Mouse (Mus musculus) MEL (cell line): Measurements from ENCODE around the gene Trhr2. TPM values are rescaled to one million over a fixed set of nuclear protein-coding genes. Genes with fewer than 3 reads are reported as not detected.
A peak's percentile ranks its signal among the peaks of the same experiment; 100 is the strongest.

Source experiments
- DNase-seq: peaks from one replicate; pipeline ENCODE4 v3.0.0; 2011; ENCODE audit warnings: low read depth, low spot score
- H3K27ac ChIP-seq: 2 replicates; pipeline ENCODE4 v1.5.1; 2012; ENCODE audit warnings: low read depth, mild to moderate bottlenecking, control low read depth, low read length, moderate library complexity; ENCODE audit not compliant: control insufficient read depth
- H3K27me3 ChIP-seq, 2 experiments: fragments of 150-350 bp in 1 of 2; sonication (generic) in 1 of 2; 2 replicates each; pipeline ENCODE4 v1.6.1; 2012; ENCODE audit warnings: low read length in 2 of 2, mild to moderate bottlenecking in 2 of 2, improper control_type of control experiment in 1 of 2, moderate library complexity in 1 of 2; ENCODE audit not compliant: insufficient read depth in 2 of 2, control insufficient read depth in 1 of 2
- H3K36me3 ChIP-seq, 2 experiments: 2 replicates each; pipeline ENCODE4 v1.6.1; 2012 to 2014; ENCODE audit warnings: low read length in 2 of 2, improper control_type of control experiment in 1 of 2, inconsistent platforms in 1 of 2, mild to moderate bottlenecking in 1 of 2; ENCODE audit not compliant: insufficient read depth in 2 of 2, control insufficient read depth in 1 of 2
- H3K4me1 ChIP-seq, 2 experiments: fragments of 150-350 bp in 1 of 2; sonication (generic) in 1 of 2; 2 replicates each; pipeline ENCODE4 v1.6.1; 2012; ENCODE audit warnings: low read length in 2 of 2, improper control_type of control experiment in 1 of 2, mild to moderate bottlenecking in 1 of 2; ENCODE audit not compliant: insufficient read depth in 2 of 2, control insufficient read depth in 1 of 2
- H3K4me3 ChIP-seq, 2 experiments: fragments of 150-350 bp in 1 of 2; sonication (generic) in 1 of 2; 2 replicates each; pipeline ENCODE4 v1.5.1; 2012; ENCODE audit warnings: low read depth in 2 of 2, low read length in 2 of 2, mild to moderate bottlenecking in 2 of 2, moderate library complexity in 2 of 2, control low read depth in 1 of 2, improper control_type of control experiment in 1 of 2; ENCODE audit not compliant: control insufficient read depth in 1 of 2, insufficient read depth in 1 of 2
- H3K79me2 ChIP-seq: 2 replicates; pipeline ENCODE4 v1.6.1; 2012; ENCODE audit warnings: mild to moderate bottlenecking, low read length, moderate library complexity; ENCODE audit not compliant: control insufficient read depth, poor library complexity, insufficient read depth
- H3K9ac ChIP-seq: 2 replicates; pipeline ENCODE4 v1.6.1; 2012; ENCODE audit warnings: low read depth, mild to moderate bottlenecking, control low read depth, low read length, moderate library complexity; ENCODE audit not compliant: control insufficient read depth, poor library complexity, severe bottlenecking
- H3K9me3 ChIP-seq: fragments of 150-350 bp; sonication (generic); replicated peaks from 2 replicates; pipeline ENCODE4 v1.6.1; 2012; ENCODE audit warnings: mild to moderate bottlenecking, low read length, improper control_type of control experiment, moderate library complexity; ENCODE audit not compliant: insufficient read depth
- E2F4 ChIP-seq: IDR thresholded peaks from 2 replicates; pipeline ENCODE4 v1.6.1; 2011; ENCODE audit warnings: low read depth, low read length, improper control_type of control experiment, borderline replicate concordance
- ELF1 ChIP-seq: IDR thresholded peaks from 2 replicates; pipeline ENCODE4 v1.6.1; 2014; ENCODE audit warnings: low read depth, mild to moderate bottlenecking, inconsistent platforms, low read length, improper control_type of control experiment, moderate library complexity
- ETS1 ChIP-seq: IDR thresholded peaks from 2 replicates; pipeline ENCODE4 v1.6.1; 2012; ENCODE audit warnings: low read depth, mild to moderate bottlenecking, inconsistent platforms, low read length, improper control_type of control experiment, moderate library complexity
- GABPA ChIP-seq: IDR thresholded peaks from 2 replicates; pipeline ENCODE4 v1.6.1; 2012; ENCODE audit warnings: low read depth, mild to moderate bottlenecking, inconsistent platforms, low read length, improper control_type of control experiment, moderate library complexity
- HCFC1 ChIP-seq: IDR thresholded peaks from 2 replicates; pipeline ENCODE4 v1.6.1; 2012; ENCODE audit warnings: low read depth, mild to moderate bottlenecking, inconsistent platforms, low read length, improper control_type of control experiment, moderate library complexity
- JUND ChIP-seq: IDR thresholded peaks from 2 replicates; pipeline ENCODE4 v1.6.1; 2011; ENCODE audit warnings: low read depth, mild to moderate bottlenecking, improper control_type of control experiment, low read length
- KAT2A ChIP-seq: conservative IDR thresholded peaks from 2 replicates; pipeline ENCODE4 v1.6.1; 2012; ENCODE audit warnings: low read depth, low read length, improper control_type of control experiment, inconsistent platforms
- MAFK ChIP-seq: IDR thresholded peaks from 2 replicates; pipeline ENCODE4 v1.6.1; 2011; ENCODE audit warnings: low read depth, mild to moderate bottlenecking, low read length, improper control_type of control experiment, borderline replicate concordance
- MAX ChIP-seq: IDR thresholded peaks from 2 replicates; pipeline ENCODE4 v1.6.1; 2011; ENCODE audit warnings: low read length, improper control_type of control experiment
- MXI1 ChIP-seq: IDR thresholded peaks from 2 replicates; pipeline ENCODE4 v1.6.1; 2011; ENCODE audit warnings: mild to moderate bottlenecking, low read depth, low read length, improper control_type of control experiment
- NRF1 ChIP-seq: IDR thresholded peaks from 2 replicates; pipeline ENCODE4 v1.6.1; 2014; ENCODE audit warnings: low read depth, mild to moderate bottlenecking, inconsistent platforms, low read length, improper control_type of control experiment, moderate library complexity; ENCODE audit not compliant: poor library complexity, insufficient read depth, severe bottlenecking
- POLR2A ChIP-seq, 2 experiments: IDR thresholded peaks; 2 replicates each; pipeline ENCODE4 v1.6.1; 2011 to 2012; ENCODE audit warnings: low read length in 2 of 2, mild to moderate bottlenecking in 2 of 2, control low read depth in 1 of 2, improper control_type of control experiment in 1 of 2, low read depth in 1 of 2, moderate library complexity in 1 of 2; ENCODE audit not compliant: control insufficient read depth in 1 of 2, insufficient read depth in 1 of 2, poor library complexity in 1 of 2
- POLR2AphosphoS2 ChIP-seq: IDR thresholded peaks from 2 replicates; pipeline ENCODE4 v1.6.1; 2011; ENCODE audit warnings: low read length, improper control_type of control experiment
- RAD21 ChIP-seq: IDR thresholded peaks from 2 replicates; pipeline ENCODE4 v1.6.1; 2011; ENCODE audit warnings: mild to moderate bottlenecking, low read depth, low read length, improper control_type of control experiment
- RCOR1 ChIP-seq: IDR thresholded peaks from 2 replicates; pipeline ENCODE4 v1.6.1; 2012; ENCODE audit warnings: low read depth, mild to moderate bottlenecking, inconsistent platforms, low read length, improper control_type of control experiment
- SIN3A ChIP-seq: IDR thresholded peaks from 2 replicates; pipeline ENCODE4 v1.6.1; 2012; ENCODE audit warnings: low read length, improper control_type of control experiment, inconsistent platforms
- TCF12 ChIP-seq: IDR thresholded peaks from 2 replicates; pipeline ENCODE4 v1.6.1; 2014; ENCODE audit warnings: low read depth, mild to moderate bottlenecking, inconsistent platforms, low read length, improper control_type of control experiment, moderate library complexity
- UBTF ChIP-seq: IDR thresholded peaks from 2 replicates; pipeline ENCODE4 v1.6.1; 2012; ENCODE audit warnings: low read depth, mild to moderate bottlenecking, inconsistent platforms, low read length, improper control_type of control experiment, moderate library complexity, borderline replicate concordance; ENCODE audit not compliant: insufficient read depth
- USF2 ChIP-seq, 2 experiments: IDR thresholded peaks; 2 replicates each; pipeline ENCODE4 v1.6.1; 2011 to 2012; ENCODE audit warnings: improper control_type of control experiment in 2 of 2, low read length in 2 of 2, borderline replicate concordance in 1 of 2, inconsistent platforms in 1 of 2, low read depth in 1 of 2, mild to moderate bottlenecking in 1 of 2; ENCODE audit not compliant: insufficient read depth in 1 of 2
- ZKSCAN1 ChIP-seq: IDR thresholded peaks from 2 replicates; pipeline ENCODE4 v1.6.1; 2012; ENCODE audit warnings: low read depth, mild to moderate bottlenecking, inconsistent platforms, low read length, improper control_type of control experiment, moderate library complexity
- polyA plus RNA-seq, 2 experiments: library from polyadenylated mRNA; stranded (reverse) in 1 of 2; unstranded in 1 of 2; fragments of >175 nt in 1 of 2; fragments of >200 nt in 1 of 2; gene quantifications; 2 replicates each; pipeline versions ENCODE4 v1.2.1 to v1.2.4; 2012; ENCODE audit warnings: low replicate concordance in 2 of 2, low read depth in 1 of 2; ENCODE audit not compliant: insufficient read length in 2 of 2, insufficient read depth in 1 of 2, missing spikeins in 1 of 2
- total RNA-seq: library from RNA; depleted of rRNA; stranded (reverse); fragments of 300-350 nt; gene quantifications from 2 replicates; pipeline ENCODE4 v1.2.3, GENCODE M21; 2012

Trhr2 gene
- total and polyA plus RNA-seq, 3 experiments = 0.07 to 0.12 TPM; not detected in 1

GRCm38 (mm10) chr8:122317918-122318475, 42.5 kb downstream of the Trhr2 start:
- Histone ChIP-seq H3K79me2 (peaks cover 11% of the 10 kb centered on the region), H3K4me3 (no peak overlapping the region), H3K36me3 (peaks cover 11 to 84% of the 10 kb centered on the region in 2 experiments), H3K27ac (peak overlapping the region; percentile 98), H3K4me1 (peaks cover 43 to 90% of the 10 kb centered on the region in 2 experiments), H3K27me3 (no peaks in the 10 kb centered on the region), H3K9ac (peak overlapping the region; percentile 57), H3K9me3 (no peaks in the 10 kb centered on the region)
- TF ChIP-seq ELF1 (no peak), USF2 (IDR thresholded peaks at IDR 0.05; ENCODE audit: borderline replicate concordance in 1 of 2, insufficient read depth in 1 of 2, low read depth in 1 of 2, low read length in 2 of 2) (no peak), MXI1 (no peak), POLR2A (IDR thresholded peaks at IDR 0.05; ENCODE audit: control insufficient read depth in 1 of 2, insufficient read depth in 1 of 2, low read depth in 1 of 2, low read length in 2 of 2, poor library complexity in 1 of 2) (no peak), POLR2AphosphoS2 (no peak), GABPA (no peak), ETS1 (no peak), JUND (no peak), TCF12 (no peak), UBTF (no peak), E2F4 (no peak), ZKSCAN1 (no peak), MAX (no peak), RAD21 (no peak), RCOR1 (no peak), KAT2A (no peak), MAFK (no peak), NRF1 (no peak), HCFC1 (no peak)
- DNase-seq = no peak

GRCm38 (mm10) chr8:122316402-122316801, 44.1 kb downstream of the Trhr2 start:
- peak overlapping the region; percentile 98 for H3K27ac ChIP-seq
- peaks cover 7% of the 10 kb centered on the region for H3K79me2 ChIP-seq
- H3K4me3 ChIP-seq = no peak overlapping the region
- no peaks in the 10 kb centered on the region for H3K27me3 ChIP-seq
- no peak for DNase-seq
- H3K36me3 ChIP-seq = peaks cover 11 to 79% of the 10 kb centered on the region in 2 experiments
- TF ChIP-seq SIN3A = no peak
- no peaks in the 10 kb centered on the region for H3K9me3 ChIP-seq
- no peak overlapping the region; the same call in 1 of the 2 replicates for H3K9ac ChIP-seq
- peaks cover 32 to 86% of the 10 kb centered on the region in 2 experiments for H3K4me1 ChIP-seq
